Mouse (Mus musculus) heart, postnatal 14 days (tissue): ENCODE data around the gene Xylt2. TPM values are rescaled to one million over a fixed set of nuclear protein-coding genes. Genes with fewer than 3 reads are reported as not detected.
"Not testable (repeated sequence)": the region's sequence is repeated elsewhere in the genome, so short reads cannot be mapped to it uniquely, and the experiment has no call there.

Experiments
- DNase-seq, 2 experiments: peaks; one replicate each; pipeline ENCODE4 v3.0.0; 2021 to 2022
- intact Hi-C: fragments of 180-260 bp; cut with DNase I; formaldehyde crosslinking; loops from one replicate; pipeline ENCODE4 v1.15.1; 2025
- long read RNA-seq, 2 experiments: library from polyadenylated mRNA; stranded (forward); transcript quantifications; one replicate each; pipeline ENCODE4 v2.0.0; 2021
- total RNA-seq, 2 experiments: library from RNA; stranded (reverse); gene quantifications; 2 replicates each; pipeline ENCODE4 v1.2.3; 2021

The Xylt2 gene
- total RNA-seq, result 10 to 100 TPM; 12.5 to 15.1 TPM
- long read RNA-seq, experiment 1, transcript Xylt2-201 (11 exons, 3,442 nt), result major isoform, 27 of 32 reads
- long read RNA-seq, experiment 1, partial matches to known transcripts, result 1 of 32 reads
- long read RNA-seq, experiment 1, other reads (novel, unspliced or antisense), result 4 of 32 reads
- long read RNA-seq, experiment 2, transcript Xylt2-201 (11 exons, 3,442 nt), result major isoform, 30 of 36 reads
- long read RNA-seq, experiment 2, partial matches to known transcripts, result 3 of 36 reads
- long read RNA-seq, experiment 2, other reads (novel, unspliced or antisense), result 3 of 36 reads

- DNase-seq, result peak; percentile 96
These were observed at the start of gene Xylt2 for GRCm38 (mm10) chr11:94676754-94677606. Gene Xylt2 (minus strand): TSS chr11:94677515.

GRCm38 (mm10) chr11:94719216-94719615 is 41.9 kb upstream of the Xylt2 start:
- DNase-seq, result no peak
- intact Hi-C loops, result loop anchor here (5.0 kb wide), 1 partner anchor 87 kb away; no protein-coding TSS in a partner anchor

More at GRCm38 (mm10) chr11:94676754-94677606, at the start of gene Xylt2:
- intact Hi-C loops, result loop anchor here (2.0 kb wide), 1 partner anchor 22 kb away; no protein-coding TSS in a partner anchor

GRCm38 (mm10) chr11:94718113-94718909 is 41.0 kb upstream of the Xylt2 start:
- intact Hi-C loops, result loop anchor here (5.0 kb wide), 1 partner anchor 86 kb away; no protein-coding TSS in a partner anchor
- DNase-seq, result no peak

- peak in 1 of 2 experiments; percentile 18 for DNase-seq
- intact Hi-C loops, result loop anchor here (2.0 to 5.0 kb wide), 2 partner anchors 85 to 168 kb away; partner anchors contain the start of gene Rsad1
These were observed 39.9 kb upstream of the Xylt2 start for GRCm38 (mm10) chr11:94717239-94717638.

GRCm38 (mm10) chr11:94716754-94717153 is 39.4 kb upstream of the Xylt2 start:
- intact Hi-C loops, result loop anchor here (2.0 to 5.0 kb wide), 2 partner anchors 84 to 168 kb away; partner anchors contain the start of gene Rsad1
- DNase-seq, result peak; percentile 48 to 67

DNA sequence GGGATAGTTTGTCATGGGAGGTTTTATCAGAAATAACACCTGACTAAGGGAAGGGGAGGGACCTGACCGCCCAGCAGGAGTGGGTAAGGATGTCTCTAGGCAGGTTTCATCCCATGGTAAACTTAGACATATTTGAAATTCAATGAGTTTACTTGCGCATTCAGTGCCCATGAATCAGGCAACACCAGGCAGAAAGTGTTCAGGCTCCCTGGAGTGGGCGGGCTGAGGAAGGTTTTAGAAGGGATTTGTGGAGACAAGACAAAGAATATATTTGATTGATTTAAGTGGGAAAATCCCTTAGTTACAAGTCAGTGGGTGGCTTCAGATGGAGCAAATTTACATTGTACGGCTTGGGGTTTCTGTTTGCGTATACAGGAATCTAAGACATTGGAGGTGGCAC is 38.3 kb upstream of the Xylt2 start:
- no peak for DNase-seq
- intact Hi-C loops, result loop anchor here (2.0 to 5.0 kb wide), 2 partner anchors 83 to 167 kb away; partner anchors contain the start of gene Rsad1

DNA sequence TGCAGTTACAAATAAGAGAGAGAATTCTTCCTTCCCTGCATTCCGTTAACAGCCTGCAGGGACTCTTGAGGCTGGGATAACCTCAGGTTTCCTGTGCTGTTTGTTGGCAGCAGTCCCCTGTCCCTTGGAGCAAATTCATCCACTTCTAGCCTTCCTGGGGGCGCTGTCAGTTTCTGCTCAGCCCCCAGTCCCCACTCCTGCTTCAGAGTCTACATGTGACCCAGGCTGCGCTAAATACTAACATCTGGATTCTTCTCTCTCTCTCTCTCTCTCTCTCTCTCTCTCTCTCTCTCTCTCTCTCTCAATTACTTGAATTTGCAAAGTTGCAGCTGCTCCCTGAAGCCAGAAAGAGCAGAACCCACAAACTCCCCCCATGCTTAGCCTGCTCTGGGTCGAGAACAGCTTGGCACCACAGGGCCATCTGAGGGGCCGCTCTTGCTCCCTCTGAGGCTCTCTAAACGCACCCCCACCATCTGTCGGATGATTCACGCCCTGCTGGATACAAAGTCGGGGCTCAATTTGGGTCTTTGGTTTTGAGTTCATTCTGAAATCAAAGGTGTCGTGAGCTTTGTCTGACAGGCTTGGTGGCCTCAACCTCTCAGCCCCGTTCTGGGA is 36.0 kb upstream of the Xylt2 start:
- no peak for DNase-seq
- intact Hi-C loops, result no loop called here

DNA sequence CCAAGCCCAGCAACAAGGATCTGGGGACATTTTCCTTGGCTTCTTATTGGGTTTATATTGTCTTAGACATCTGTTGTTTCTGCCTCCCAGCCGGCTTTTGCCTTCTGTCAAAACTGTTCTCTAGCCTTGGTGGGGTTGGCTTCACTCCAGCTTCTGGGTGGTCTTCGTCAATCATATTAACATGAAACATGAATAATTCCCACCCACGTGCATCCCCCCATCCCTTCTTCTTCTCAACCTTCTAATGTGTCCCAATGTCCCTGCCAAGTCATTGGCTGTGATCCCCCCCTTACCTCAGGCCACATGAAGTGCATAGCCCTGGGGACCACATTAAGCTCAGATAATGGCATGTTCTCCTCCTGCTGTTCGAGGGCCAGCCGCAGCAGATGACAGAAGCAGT is 27.2 kb upstream of the Xylt2 start, which contains the start of gene Gm11541:
TSS of gene Gm11541 (minus strand) at position 28 of the 400 bp plus-strand sequence.
- intact Hi-C loops, result no loop called here
- DNase-seq, result no peak

GRCm38 (mm10) chr11:94704020-94704419 is 26.7 kb upstream of the Xylt2 start:
- intact Hi-C loops, result no loop called here
- no peak for DNase-seq

- intact Hi-C loops, result no loop called here
- no peak for DNase-seq
These were observed 24.9 kb upstream of the Xylt2 start for GRCm38 (mm10) chr11:94702216-94702610.

GRCm38 (mm10) chr11:94701401-94702215 is 24.3 kb upstream of the Xylt2 start:
- DNase-seq, result no peak
- intact Hi-C loops, result no loop called here

GRCm38 (mm10) chr11:94699399-94699798 is 22.1 kb upstream of the Xylt2 start:
- DNase-seq, result no peak
- intact Hi-C loops, result no loop called here

- intact Hi-C loops, result no loop called here
- DNase-seq, result no peak
These were observed 20.6 kb upstream of the Xylt2 start for GRCm38 (mm10) chr11:94697703-94698464.

- intact Hi-C loops, result no loop called here
- DNase-seq, result no peak
These were observed 19.8 kb upstream of the Xylt2 start for GRCm38 (mm10) chr11:94697140-94697539.

- no peak for DNase-seq
- intact Hi-C loops, result no loop called here
These were observed 18.2 kb upstream of the Xylt2 start for GRCm38 (mm10) chr11:94695508-94695907.

- DNase-seq, intact Hi-C loops: not testable (repeated sequence)
These were observed 15.2 kb upstream of the Xylt2 start for GRCm38 (mm10) chr11:94692502-94692901.

GRCm38 (mm10) chr11:94687178-94687577 is 9.9 kb upstream of the Xylt2 start:
- DNase-seq, result no peak
- intact Hi-C loops, result no loop called here

DNA sequence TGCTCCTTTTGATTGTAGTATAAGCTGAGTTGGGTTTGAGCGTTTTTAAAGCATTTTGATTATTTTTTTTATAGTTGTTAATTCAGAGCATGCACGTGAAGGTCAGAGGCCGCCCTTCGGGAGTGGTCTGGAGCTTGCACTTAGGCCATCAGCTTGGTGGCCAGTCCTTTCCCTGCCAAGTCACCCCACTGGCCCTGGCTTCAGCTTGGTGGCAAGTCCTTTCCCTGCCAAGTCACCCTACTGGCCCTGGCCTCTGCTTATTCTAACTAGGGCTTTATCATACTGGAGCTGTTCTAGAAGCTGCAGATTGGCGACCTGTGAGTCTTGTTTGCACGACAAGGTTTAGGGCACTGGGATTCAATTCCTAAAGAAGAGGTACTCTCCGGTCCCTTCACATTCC is 5.1 kb upstream of the Xylt2 start:
- intact Hi-C loops, result no loop called here
- no peak for DNase-seq
